Mouse (Mus musculus): ENCODE measurements around the gene Aloxe3. TPM values are rescaled to one million over a fixed set of nuclear protein-coding genes. Genes with fewer than 3 reads are reported as not detected.

The Aloxe3 gene
- total and polyA plus RNA-seq, 3 experiments = 0.13 TPM; not detected in 2

- no peak overlapping the region for H3K4me3 ChIP-seq (ENCODE audit: control insufficient read depth in 1 of 2, insufficient read depth in 1 of 2, low read depth in 2 of 2, low read length in 2 of 2)
- H3K27ac ChIP-seq (ENCODE audit: control insufficient read depth, low read depth, low read length) = no peak overlapping the region
- no peak for TF ChIP-seq POLR2A (IDR thresholded peaks at IDR 0.05; ENCODE audit: control insufficient read depth in 1 of 2, insufficient read depth in 1 of 2, low read depth in 1 of 2, low read length in 2 of 2, poor library complexity in 1 of 2)
- no peak for TF ChIP-seq SMC3 (IDR thresholded peaks at IDR 0.05; ENCODE audit: low read depth, low read length)
- no peak for TF ChIP-seq GABPA (IDR thresholded peaks at IDR 0.05; ENCODE audit: low read depth, low read length)
- TF ChIP-seq ETS1 (IDR thresholded peaks at IDR 0.05; ENCODE audit: low read depth, low read length) = no peak
- TF ChIP-seq E2F4 (IDR thresholded peaks at IDR 0.05; ENCODE audit: borderline replicate concordance, low read depth, low read length) = no peak
- TF ChIP-seq CHD2 (IDR thresholded peaks at IDR 0.05; ENCODE audit: low read length) = no peak
- TF ChIP-seq POLR2AphosphoS5 (IDR thresholded peaks at IDR 0.05; ENCODE audit: borderline replicate concordance, low read depth, low read length) = no peak
- no peak for TF ChIP-seq ELF1 (IDR thresholded peaks at IDR 0.05; ENCODE audit: low read depth, low read length)
- no peak for TF ChIP-seq MYC (IDR thresholded peaks at IDR 0.05; ENCODE audit: low read depth, low read length)
- no peak for TF ChIP-seq BHLHE40 (IDR thresholded peaks at IDR 0.05; ENCODE audit: borderline replicate concordance, low read depth, low read length)
- no peak for TF ChIP-seq RCOR1 (IDR thresholded peaks at IDR 0.05; ENCODE audit: low read depth, low read length)
- no peaks in the 10 kb centered on the region for H3K79me2 ChIP-seq (ENCODE audit: control insufficient read depth, insufficient read depth, low read length, poor library complexity)
- H3K9me3 ChIP-seq (replicated peaks; ENCODE audit: insufficient read depth, low read length) = no peaks in the 10 kb centered on the region
- H3K36me3 ChIP-seq (ENCODE audit: control insufficient read depth in 1 of 2, insufficient read depth in 2 of 2, low read length in 2 of 2) = no peaks in the 10 kb centered on the region
- peaks cover 17 to 18% of the 10 kb centered on the region in 2 experiments for H3K27me3 ChIP-seq (ENCODE audit: control insufficient read depth in 1 of 2, insufficient read depth in 2 of 2, low read length in 2 of 2)
- DNase-seq (ENCODE audit: low read depth, low spot score) = no peak
- H3K4me1 ChIP-seq (ENCODE audit: control insufficient read depth in 1 of 2, insufficient read depth in 2 of 2, low read length in 2 of 2) = no peaks in the 10 kb centered on the region
- H3K9ac ChIP-seq (ENCODE audit: control insufficient read depth, low read depth, low read length, poor library complexity, severe bottlenecking) = no peak overlapping the region
These were observed 21.9 kb downstream of the Aloxe3 start for GRCm38 (mm10) chr11:69147546-69147945.

DNA sequence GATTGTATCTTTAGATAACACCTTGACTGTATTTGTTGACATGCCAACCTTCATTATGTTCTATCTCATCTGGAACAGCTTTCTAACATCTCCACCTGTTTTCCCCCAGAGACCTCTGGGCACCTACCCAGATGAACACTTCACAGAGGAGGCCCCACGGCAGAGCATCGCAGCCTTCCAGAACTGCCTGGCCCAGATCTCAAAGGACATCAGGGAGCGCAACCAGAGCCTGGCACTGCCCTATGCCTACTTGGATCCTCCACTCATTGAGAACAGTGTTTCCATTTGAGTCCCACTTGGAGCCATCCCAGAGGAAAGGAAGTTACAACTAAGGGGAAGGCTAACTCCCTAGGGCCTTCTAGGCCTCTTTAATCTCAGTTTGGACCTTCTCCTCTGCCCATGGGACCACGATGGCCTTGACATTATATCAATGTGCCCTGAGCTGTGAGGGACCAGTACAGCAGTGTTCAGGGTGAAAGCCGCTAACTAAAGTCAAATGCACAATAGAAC lies 22.8 kb downstream of the Aloxe3 start:
- TF ChIP-seq ZC3H11A (IDR thresholded peaks at IDR 0.05; ENCODE audit: low read depth, low read length) (no peak), UBTF (IDR thresholded peaks at IDR 0.05; ENCODE audit: borderline replicate concordance, insufficient read depth, low read depth, low read length) (no peak), ZKSCAN1 (IDR thresholded peaks at IDR 0.05; ENCODE audit: low read depth, low read length) (no peak), JUND (IDR thresholded peaks at IDR 0.05; ENCODE audit: low read depth, low read length) (no peak), POLR2AphosphoS2 (IDR thresholded peaks at IDR 0.05; ENCODE audit: low read length) (no peak), RAD21 (IDR thresholded peaks at IDR 0.05; ENCODE audit: low read depth, low read length) (no peak), MYB (IDR thresholded peaks at IDR 0.05; ENCODE audit: low read depth, low read length) (no peak), E2F4 (IDR thresholded peaks at IDR 0.05; ENCODE audit: borderline replicate concordance, low read depth, low read length) (no peak)
- peaks cover 9 to 14% of the 10 kb centered on the region in 2 experiments for H3K27me3 ChIP-seq (ENCODE audit: control insufficient read depth in 1 of 2, insufficient read depth in 2 of 2, low read length in 2 of 2)

More for the DNA sequence above, 22.8 kb downstream of the Aloxe3 start:
- Histone ChIP-seq H3K79me2 (ENCODE audit: control insufficient read depth, insufficient read depth, low read length, poor library complexity) (no peaks in the 10 kb centered on the region), H3K36me3 (ENCODE audit: control insufficient read depth in 1 of 2, insufficient read depth in 2 of 2, low read length in 2 of 2) (no peaks in the 10 kb centered on the region), H3K4me1 (ENCODE audit: control insufficient read depth in 1 of 2, insufficient read depth in 2 of 2, low read length in 2 of 2) (no peaks in the 10 kb centered on the region), H3K4me3 (ENCODE audit: control insufficient read depth in 1 of 2, insufficient read depth in 1 of 2, low read depth in 2 of 2, low read length in 2 of 2) (no peak overlapping the region), H3K27ac (ENCODE audit: control insufficient read depth, low read depth, low read length) (no peak overlapping the region), H3K9me3 (replicated peaks; ENCODE audit: insufficient read depth, low read length) (no peaks in the 10 kb centered on the region), H3K9ac (ENCODE audit: control insufficient read depth, low read depth, low read length, poor library complexity, severe bottlenecking) (no peak overlapping the region)
- DNase-seq (ENCODE audit: low read depth, low spot score) = no peak
